In genomic region chr12:47975868-47976267, GRCm38 (mm10) we compare ENCODE assay signal across 26 mouse cellular contexts.
"Had no signal": no experiment of that assay in that cellular context is flagged by ENCODE, and none has a peak within 500 bp of the region (broad histone marks: within the 10 kb centered on the region; RNA-seq: fewer than 3 reads in every experiment).

No protein-coding gene starts in this region.

- H3K9ac ChIP-seq: kidney, embryonic 15.5 days; limb, embryonic 13.5 days; liver, embryonic 12.5 days; liver, embryonic 15.5 days; lung, embryonic 15.5 days; midbrain, embryonic 13.5 days; neural tube, embryonic 13.5 days; stomach, embryonic 15.5 days had no signal

- ATAC-seq: liver, embryonic 12.5 days; midbrain, embryonic 13.5 days; midbrain, embryonic 16.5 days had no signal

- H3K4me2 ChIP-seq: kidney, embryonic 15.5 days; limb, embryonic 13.5 days; liver, embryonic 12.5 days; liver, embryonic 15.5 days; lung, embryonic 15.5 days; midbrain, embryonic 13.5 days; neural tube, embryonic 13.5 days; stomach, embryonic 15.5 days had no signal

- H3K36me3 ChIP-seq: kidney, embryonic 15.5 days; limb, embryonic 10.5 days; limb, embryonic 13.5 days; liver, embryonic 12.5 days; liver, embryonic 15.5 days; lung, embryonic 15.5 days; midbrain, embryonic 10.5 days; midbrain, embryonic 13.5 days; neural tube, embryonic 13.5 days; stomach, embryonic 15.5 days had no signal

- H3K27me3 ChIP-seq: kidney, embryonic 15.5 days; limb, embryonic 13.5 days; liver, embryonic 12.5 days; liver, embryonic 15.5 days; lung, embryonic 15.5 days; megakaryocyte, embryonic 14.5 days; midbrain, embryonic 13.5 days; neural tube, embryonic 13.5 days; stomach, embryonic 15.5 days had no signal

- H3K4me1 ChIP-seq: kidney, embryonic 15.5 days; limb, embryonic 10.5 days; limb, embryonic 13.5 days; liver, embryonic 12.5 days; liver, embryonic 15.5 days; lung, embryonic 15.5 days; megakaryocyte, embryonic 14.5 days; midbrain, embryonic 10.5 days; midbrain, embryonic 13.5 days; neural tube, embryonic 13.5 days; stomach, embryonic 15.5 days had no signal

- H3K9me3 ChIP-seq: kidney, embryonic 15.5 days; limb, embryonic 10.5 days; limb, embryonic 13.5 days; liver, embryonic 12.5 days; liver, embryonic 15.5 days; lung, embryonic 15.5 days; megakaryocyte, embryonic 14.5 days; midbrain, embryonic 10.5 days; midbrain, embryonic 13.5 days; neural tube, embryonic 13.5 days; stomach, embryonic 15.5 days had no signal

- H3K4me3 ChIP-seq: kidney, embryonic 15.5 days; limb, embryonic 10.5 days; limb, embryonic 13.5 days; liver, embryonic 12.5 days; liver, embryonic 15.5 days; lung, embryonic 15.5 days; megakaryocyte, embryonic 14.5 days; midbrain, embryonic 10.5 days; midbrain, embryonic 13.5 days; myocyte; neural tube, embryonic 13.5 days; stomach, embryonic 15.5 days had no signal

- H3K27ac ChIP-seq: kidney, embryonic 15.5 days; limb, embryonic 10.5 days; limb, embryonic 13.5 days; liver, embryonic 12.5 days; liver, embryonic 15.5 days; lung, embryonic 15.5 days; midbrain, embryonic 10.5 days; midbrain, embryonic 13.5 days; neural tube, embryonic 13.5 days; stomach, embryonic 15.5 days had no signal

- DNase-seq: kidney, adult 8-10 months; kidney, postnatal 10 days; kidney, postnatal 4 days; layer of hippocampus, postnatal 36 days; liver; lung, adult 18-20 months; lung, postnatal 10 days; lung, postnatal 36 days; retina, postnatal 1 day; right cerebral cortex, postnatal 25 days; spleen, adult 18-20 months; thymus, adult 18-20 months; thymus, postnatal 36 days had no signal
